Mouse (Mus musculus): ENCODE data around the gene Nbea.
"Not testable (repeated sequence)": the region's sequence is repeated elsewhere in the genome, so short reads cannot be mapped to it uniquely, and the experiment has no call there.

Gene Nbea

GRCm38 (mm10) chr3:55661678-55662445 is 521.6 kb downstream of the Nbea start:
- no peak for DNase-seq (ENCODE audit: low spot score in 2 of 2)

GRCm38 (mm10) chr3:55660261-55660838 is 523.2 kb downstream of the Nbea start:
- DNase-seq (ENCODE audit: low spot score in 2 of 2), result no peak

GRCm38 (mm10) chr3:55659558-55660215 is 523.8 kb downstream of the Nbea start:
- no peak for DNase-seq (ENCODE audit: low spot score in 2 of 2)

- no peak for DNase-seq (ENCODE audit: low spot score in 2 of 2)
These were observed 531.2 kb downstream of the Nbea start for GRCm38 (mm10) chr3:55652321-55652720.

- DNase-seq (ENCODE audit: low spot score in 2 of 2), result no peak
These were observed 531.6 kb downstream of the Nbea start for GRCm38 (mm10) chr3:55651877-55652276.

GRCm38 (mm10) chr3:55649541-55649940 is 534.0 kb downstream of the Nbea start:
- DNase-seq (ENCODE audit: low spot score in 2 of 2), result no peak

GRCm38 (mm10) chr3:55648299-55648698 is 535.2 kb downstream of the Nbea start:
- no peak for DNase-seq (ENCODE audit: low spot score in 2 of 2)

GRCm38 (mm10) chr3:55647176-55647575 is 536.3 kb downstream of the Nbea start:
- no peak for DNase-seq (ENCODE audit: low spot score in 2 of 2)

- no peak for DNase-seq (ENCODE audit: low spot score in 2 of 2)
These were observed 537.1 kb downstream of the Nbea start for GRCm38 (mm10) chr3:55646437-55646836.

GRCm38 (mm10) chr3:55644035-55644618 is 539.4 kb downstream of the Nbea start:
- DNase-seq (ENCODE audit: low spot score in 2 of 2), result no peak

GRCm38 (mm10) chr3:55637660-55638059 is 545.8 kb downstream of the Nbea start:
- no peak for DNase-seq (ENCODE audit: low spot score in 2 of 2)

- DNase-seq (ENCODE audit: low spot score in 2 of 2), result no peak
These were observed 547.8 kb downstream of the Nbea start for GRCm38 (mm10) chr3:55635542-55636172.

- DNase-seq (ENCODE audit: low spot score in 2 of 2), result no peak
These were observed 556.4 kb downstream of the Nbea start for GRCm38 (mm10) chr3:55627054-55627453.

- DNase-seq (ENCODE audit: low spot score in 2 of 2), result not testable (repeated sequence)
These were observed 561.5 kb downstream of the Nbea start for GRCm38 (mm10) chr3:55621958-55622357.

GRCm38 (mm10) chr3:55618396-55618795 is 565.1 kb downstream of the Nbea start:
- no peak for DNase-seq (ENCODE audit: low spot score in 2 of 2)

GRCm38 (mm10) chr3:55612459-55613115 is 570.9 kb downstream of the Nbea start:
- no peak for DNase-seq (ENCODE audit: low spot score in 2 of 2)

- no peak for DNase-seq (ENCODE audit: low spot score in 2 of 2)
These were observed 571.5 kb downstream of the Nbea start for GRCm38 (mm10) chr3:55612023-55612422.

- no peak for DNase-seq (ENCODE audit: low spot score in 2 of 2)
These were observed 573.3 kb downstream of the Nbea start for GRCm38 (mm10) chr3:55610191-55610590.

GRCm38 (mm10) chr3:55600286-55600685 is 583.2 kb downstream of the Nbea start:
- DNase-seq (ENCODE audit: low spot score in 2 of 2), result no peak

- DNase-seq (ENCODE audit: low spot score in 2 of 2), result no peak
These were observed 584.0 kb downstream of the Nbea start for GRCm38 (mm10) chr3:55599366-55600085.

- no peak for DNase-seq (ENCODE audit: low spot score in 2 of 2)
These were observed 584.8 kb downstream of the Nbea start for GRCm38 (mm10) chr3:55598681-55599080.

All from spleen, postnatal 14 days (tissue).